Mouse (Mus musculus): ENCODE measurements around the gene Impdh2.

DNA sequence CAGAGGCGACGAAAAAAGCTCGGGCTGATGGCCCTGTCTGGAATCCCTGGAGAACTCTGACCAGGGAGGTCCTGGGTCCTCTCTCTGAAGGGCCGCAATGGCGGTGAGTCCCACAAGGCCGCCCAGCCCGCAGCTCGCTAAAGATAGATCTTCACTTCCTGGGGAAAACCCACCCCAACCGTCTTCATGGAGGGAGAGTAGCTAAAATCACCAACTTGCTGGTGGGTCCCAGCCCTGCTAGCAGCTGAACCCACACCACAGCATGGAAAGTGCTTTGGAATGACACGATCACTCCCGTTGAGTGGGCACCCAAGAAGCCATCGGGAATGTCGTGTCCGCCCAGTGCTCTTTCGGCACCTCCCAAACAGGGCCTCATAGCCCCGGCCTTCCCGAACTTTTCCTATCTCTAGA lies 8.4 kb downstream of the Impdh2 start:
- no peak for TF ChIP-seq CTCF (IDR thresholded peaks at IDR 0.05; ENCODE audit: low read depth)
- no peak for TF ChIP-seq EP300 (IDR thresholded peaks at IDR 0.05; ENCODE audit: low read depth)

All from heart, postnatal 0 days (tissue).